Mouse (Mus musculus): Measurements from ENCODE around the gene Acp7.
"Not testable (repeated sequence)": the region's sequence is repeated elsewhere in the genome, so short reads cannot be mapped to it uniquely, and the experiment has no call there.

Gene Acp7

DNA sequence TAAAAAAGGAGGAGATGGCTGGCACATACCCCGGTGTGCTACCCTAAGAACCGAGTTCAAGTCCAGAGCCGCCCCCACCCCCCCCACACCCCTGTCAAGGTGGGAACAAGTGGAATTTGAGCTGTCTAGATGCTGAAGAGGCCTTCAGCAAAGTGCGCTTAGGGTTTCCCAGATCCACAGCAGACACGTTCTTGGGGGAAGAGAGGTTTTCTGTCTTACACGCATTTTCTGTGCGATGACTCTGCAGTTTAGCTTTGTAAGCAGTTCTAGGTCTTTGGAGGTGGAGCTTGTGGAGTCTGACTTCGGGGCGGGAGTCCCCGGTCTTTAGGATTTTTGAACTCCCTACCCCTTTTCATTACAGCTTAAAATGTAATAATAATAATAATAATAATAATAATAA is at the start of gene Acp7:
Gene Acp7 (minus strand): TSS at position 260 of the 400 bp plus-strand sequence.
- no peak for DNase-seq (ENCODE audit: low read depth, low spot score)

DNA sequence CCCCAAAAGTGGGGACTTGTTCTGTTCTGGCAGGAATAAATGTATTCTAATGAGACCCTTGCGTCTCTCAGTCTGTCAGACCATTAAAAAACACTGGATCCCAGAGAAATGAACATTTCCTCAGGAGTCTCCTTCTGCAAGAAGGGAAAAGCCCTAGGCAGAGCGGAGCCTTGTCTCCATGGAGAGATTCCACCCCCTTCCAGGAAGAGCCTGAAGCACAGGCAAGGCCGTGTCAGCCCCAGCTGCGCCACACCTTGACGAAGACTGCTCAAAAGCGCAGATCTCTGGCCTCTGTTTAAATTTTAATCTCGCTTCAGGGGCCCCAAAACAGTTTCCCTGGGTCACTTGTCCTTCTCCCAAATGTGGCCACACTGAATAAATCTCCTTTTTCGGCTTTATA is 46.5 kb upstream of the Acp7 start:
- no peak for DNase-seq (ENCODE audit: low read depth, low spot score)

DNA sequence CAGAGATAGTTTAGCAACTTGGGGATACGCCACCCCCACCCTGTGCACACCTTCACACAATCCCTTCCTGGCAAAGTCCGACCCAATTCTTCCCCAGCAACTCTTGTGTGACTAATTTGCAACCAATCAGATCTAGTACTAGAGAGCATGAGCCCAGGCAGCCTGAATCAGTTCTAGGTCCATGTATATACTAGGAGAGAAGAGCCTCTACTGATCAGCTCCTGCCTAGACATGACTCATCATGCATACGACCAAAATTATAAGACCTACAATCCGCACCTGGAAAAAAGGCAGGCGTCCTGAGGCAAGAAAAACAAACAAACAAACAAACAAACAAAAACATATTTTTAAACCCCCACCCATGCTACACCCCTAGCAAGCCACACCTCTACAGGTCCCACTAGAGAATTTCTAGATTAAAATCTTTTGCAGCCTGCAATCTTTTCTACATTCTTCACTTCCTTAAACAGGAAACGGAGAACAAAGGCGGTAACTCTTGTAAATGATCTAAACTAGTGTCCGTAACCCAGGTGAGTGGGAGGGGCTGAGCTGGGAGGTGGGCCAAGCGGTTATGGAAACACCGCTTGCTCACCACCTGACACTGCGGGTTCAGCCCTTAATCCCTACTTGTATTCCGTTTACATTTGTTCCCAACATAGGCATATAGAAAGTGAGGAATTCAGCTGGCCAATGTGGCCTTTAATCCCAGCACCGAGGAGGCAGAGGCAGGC is 45.8 kb upstream of the Acp7 start:
- no peak for DNase-seq (ENCODE audit: low read depth, low spot score)

DNA sequence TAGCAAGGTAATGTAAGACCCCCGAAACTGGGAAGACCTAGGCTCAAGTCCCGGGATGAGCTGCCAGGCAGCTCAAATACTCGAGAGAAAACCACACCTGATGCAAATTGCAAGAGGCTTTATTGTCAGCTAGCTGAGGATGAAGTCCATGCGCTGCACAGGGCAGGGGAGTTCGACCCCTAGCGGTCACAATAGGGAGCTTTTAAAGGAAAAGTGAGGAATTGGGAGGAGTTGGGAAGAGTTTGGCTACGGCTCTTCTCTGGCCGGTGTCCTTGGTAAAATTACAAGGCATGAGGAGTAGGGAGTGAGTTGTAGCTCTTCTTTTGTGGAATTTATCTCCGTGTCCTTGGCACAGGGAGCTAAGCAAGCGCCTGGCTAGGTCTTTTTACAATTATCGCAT is 44.6 kb upstream of the Acp7 start:
- no peak for DNase-seq (ENCODE audit: low read depth, low spot score)

DNA sequence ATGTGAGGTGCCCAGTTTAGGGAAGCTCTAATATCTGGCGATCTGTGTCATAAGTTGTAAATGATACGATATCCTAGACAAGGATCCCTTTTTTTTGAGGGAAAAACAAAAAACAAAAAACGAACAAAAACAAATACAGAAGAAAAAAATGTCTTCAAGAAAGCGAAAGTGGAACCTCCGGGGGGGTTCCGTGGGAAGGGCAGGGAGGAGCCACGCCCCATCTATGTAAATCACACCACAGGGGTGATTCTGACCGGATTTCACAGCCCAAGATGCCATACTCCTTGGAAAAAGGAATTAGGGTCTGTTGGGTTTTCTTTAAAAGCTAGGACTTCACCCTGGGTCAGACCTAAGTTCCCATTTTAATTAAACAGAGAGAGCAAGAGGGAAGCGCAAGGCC is 43.9 kb upstream of the Acp7 start:
- no peak for DNase-seq (ENCODE audit: low read depth, low spot score)

DNA sequence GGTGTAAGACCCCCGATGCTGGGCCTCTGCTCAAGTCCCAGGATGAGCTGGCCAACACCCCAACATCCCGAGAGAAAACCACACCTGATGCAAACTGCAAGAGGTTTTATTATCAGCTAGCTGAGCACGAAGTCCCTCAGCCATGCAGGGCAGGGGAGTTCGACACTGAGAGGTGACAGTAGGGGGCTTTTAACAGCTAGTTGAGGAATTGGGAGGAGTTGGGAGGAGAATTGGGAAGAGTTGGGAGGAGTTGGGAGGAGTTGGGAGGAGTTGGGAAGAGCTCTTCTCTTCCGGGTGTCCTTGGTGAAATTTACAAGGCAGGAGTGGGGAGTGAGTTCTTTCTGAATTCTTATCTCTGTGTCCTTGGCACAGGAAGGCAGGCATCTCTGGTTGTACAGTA is 41.7 kb upstream of the Acp7 start:
- not testable (repeated sequence) for DNase-seq (ENCODE audit: low read depth, low spot score)

DNA sequence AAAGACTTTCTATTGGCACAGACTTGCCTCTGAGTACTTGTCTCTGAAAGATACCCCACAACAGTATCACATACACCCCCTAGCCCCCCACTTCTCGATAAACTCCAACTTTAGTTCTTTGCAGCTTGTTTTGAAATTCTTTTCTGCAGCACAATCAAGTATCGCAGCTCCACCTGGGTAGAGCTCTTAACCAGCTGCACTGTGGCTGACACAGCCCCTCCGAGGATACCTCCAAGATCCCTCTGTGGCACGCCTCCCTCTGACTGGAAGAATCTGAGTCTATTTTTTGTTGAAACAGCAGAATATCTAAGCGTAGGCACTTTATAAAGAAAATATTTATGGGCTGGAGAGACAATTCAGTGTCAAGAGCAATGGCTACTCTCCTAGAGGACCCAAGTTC is 41.1 kb upstream of the Acp7 start:
- no peak for DNase-seq (ENCODE audit: low read depth, low spot score)

DNA sequence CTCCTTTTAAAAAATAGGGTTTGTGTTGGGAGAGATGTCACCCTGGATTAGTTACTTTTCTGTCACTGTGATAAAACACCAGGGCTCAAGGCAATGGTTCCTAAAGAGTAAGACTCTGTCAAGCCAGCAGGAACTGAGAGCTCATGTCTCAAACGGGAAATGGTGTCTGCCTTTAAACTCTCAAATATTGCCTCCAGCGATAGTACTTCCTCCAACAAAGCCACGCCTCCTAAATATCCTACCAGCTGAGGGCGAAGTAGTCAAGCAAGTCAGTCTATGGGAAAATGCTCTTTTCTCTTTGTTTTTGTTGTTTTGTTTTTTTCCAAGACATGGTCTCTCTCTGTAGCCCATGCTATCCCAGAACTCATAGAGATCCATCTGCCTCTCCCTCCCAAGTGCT is 40.0 kb upstream of the Acp7 start:
- DNase-seq (ENCODE audit: low read depth, low spot score) = no peak

DNA sequence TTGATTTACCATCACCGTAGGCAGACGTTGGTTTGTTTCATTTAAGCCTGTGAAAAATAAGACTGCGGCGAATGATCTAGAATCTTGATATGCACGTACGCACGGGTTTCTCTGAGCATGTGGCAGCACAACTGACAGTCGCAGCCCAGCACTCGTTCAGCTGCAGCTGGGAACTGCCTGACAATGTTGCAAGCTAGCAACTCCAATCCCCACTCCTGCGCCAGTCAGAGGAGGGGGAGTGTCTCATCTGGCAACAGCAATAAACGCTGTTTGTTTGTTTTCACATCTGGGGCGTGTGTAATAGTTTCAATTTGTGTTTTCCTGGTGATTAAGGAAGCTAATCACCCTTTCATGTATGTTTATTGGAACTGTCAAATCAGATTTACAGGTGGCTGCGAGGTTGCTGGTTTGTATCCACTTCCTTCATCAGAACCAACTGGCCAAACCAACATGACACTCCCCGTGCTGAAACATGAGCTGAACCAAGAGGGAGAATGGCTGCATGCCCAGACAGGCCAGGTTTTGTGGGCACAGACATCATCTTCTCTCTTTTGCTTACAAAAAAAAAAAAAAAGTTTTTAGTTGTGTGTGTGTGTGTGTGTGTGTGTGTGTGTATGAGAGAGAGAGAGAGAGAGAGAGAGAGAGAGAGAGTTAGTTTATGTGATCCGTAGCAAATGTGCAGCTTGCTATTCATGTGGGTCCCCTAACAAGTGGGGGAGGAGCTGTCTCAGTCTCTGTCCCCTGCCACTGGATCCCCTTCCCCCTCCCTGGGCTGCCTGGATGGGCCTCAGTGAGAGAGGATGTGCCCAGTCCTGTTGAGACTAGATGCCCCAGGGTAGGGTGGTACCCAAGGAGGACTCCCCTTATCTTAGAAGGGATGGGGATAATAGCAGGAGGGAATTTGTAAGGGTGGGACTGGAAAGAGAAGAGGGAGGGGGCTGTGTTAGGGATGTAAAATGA is 34.8 kb upstream of the Acp7 start:
- DNase-seq (ENCODE audit: low read depth, low spot score) = peak; percentile 88

DNA sequence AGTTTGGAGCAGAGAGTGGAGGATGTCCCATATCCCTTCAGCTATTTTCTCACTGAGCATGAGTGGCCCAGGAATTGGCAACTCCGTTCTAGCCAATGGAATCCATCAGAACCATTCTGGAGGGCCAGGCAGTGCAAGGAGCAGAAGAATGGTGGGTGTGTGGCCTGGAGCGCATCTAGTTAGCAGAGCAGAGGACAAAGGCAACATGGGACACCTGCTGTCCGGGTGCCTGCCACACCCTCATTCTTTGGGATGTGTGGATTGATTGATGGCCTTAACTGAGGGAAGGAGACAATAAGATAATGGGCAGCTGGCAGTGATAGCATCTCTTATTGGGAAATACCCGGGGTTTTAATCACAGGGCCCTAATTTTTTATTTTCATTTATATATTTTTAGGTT is 25.3 kb upstream of the Acp7 start:
- no peak for DNase-seq (ENCODE audit: low read depth, low spot score)

DNA sequence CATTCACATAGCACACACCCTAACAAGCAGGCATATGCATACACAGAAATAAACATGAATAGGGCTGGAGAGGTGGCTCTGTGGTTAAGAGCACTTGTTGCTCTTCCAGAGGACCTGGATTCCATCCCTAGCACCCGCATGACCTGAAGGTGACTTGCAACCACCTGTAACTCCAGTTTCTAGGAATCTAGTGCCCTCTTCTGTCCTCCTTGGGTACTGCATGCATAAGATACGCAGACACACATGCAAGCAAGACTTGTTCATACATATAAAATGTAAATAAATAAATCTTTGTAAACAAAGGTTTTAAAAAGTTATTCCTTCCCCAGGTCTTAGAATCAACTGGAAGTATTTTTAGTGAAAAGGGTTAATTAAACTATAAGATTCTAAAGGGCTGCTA is 20.0 kb upstream of the Acp7 start:
- DNase-seq (ENCODE audit: low read depth, low spot score) = no peak

DNA sequence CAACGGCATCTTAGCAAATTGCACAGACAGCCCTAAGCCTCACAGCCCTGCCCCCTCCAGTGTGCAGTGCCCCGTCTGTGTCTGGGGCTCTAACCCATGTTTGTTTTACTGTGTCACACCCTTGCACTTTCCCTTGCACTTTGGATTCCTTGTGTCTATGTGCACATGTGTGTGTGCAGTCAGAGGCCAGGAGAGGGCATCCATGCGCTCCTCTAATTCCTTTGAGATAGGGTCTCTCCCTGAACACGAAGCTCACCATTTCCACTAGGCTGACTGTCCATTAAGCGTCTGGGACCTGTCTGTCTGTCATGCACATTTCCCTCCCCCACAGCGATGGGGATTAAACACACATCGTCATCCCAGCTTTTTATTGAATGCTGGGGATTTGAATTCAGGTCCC is 15.9 kb upstream of the Acp7 start:
- DNase-seq (ENCODE audit: low read depth, low spot score) = no peak

DNA sequence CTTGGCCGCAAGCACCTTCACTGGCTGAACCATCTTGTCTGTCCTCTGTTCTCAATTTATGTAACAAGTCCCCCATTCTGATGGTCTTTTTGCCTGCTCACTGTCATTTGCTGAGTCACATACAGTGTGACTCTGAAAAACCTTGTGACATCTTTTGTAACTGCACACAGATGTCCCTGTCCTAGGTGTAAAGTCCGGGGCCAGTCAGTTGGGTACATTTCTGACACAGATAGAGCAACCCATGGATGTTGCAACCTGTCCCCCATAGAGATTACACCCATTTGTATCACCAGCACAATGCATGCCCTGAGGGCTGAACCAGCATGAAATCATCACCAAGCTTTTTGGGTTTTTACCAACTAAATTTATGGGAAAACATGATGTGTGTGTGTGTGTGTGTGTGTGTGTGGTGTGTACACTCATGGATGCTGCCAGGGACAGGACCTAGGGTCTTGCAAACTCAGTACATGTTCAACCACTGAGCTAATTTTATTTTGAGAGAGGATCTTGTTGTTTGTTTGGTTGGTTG is 14.9 kb upstream of the Acp7 start:
- peak; percentile 52 for DNase-seq (ENCODE audit: low read depth, low spot score)

DNA sequence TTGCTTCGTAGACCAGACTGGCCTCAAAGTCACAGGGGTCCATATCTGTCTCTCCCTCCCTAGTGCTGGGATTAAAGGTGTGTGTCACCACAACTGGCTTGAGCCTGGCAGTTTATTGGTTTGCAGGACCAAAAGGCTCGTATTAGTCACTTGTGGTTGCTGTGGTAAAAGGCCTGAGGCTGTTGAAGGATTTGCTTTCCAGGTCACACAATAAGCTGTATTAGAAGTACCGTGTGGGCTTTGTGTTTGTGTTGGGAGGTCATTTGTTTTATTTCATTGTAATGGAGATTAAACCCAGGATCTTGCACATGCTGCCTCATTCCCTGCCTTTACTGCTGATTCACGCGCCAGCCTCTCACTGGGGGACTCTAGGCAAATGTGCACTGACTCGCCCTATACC is 14.2 kb upstream of the Acp7 start:
- peak; percentile 76 for DNase-seq (ENCODE audit: low read depth, low spot score)

DNA sequence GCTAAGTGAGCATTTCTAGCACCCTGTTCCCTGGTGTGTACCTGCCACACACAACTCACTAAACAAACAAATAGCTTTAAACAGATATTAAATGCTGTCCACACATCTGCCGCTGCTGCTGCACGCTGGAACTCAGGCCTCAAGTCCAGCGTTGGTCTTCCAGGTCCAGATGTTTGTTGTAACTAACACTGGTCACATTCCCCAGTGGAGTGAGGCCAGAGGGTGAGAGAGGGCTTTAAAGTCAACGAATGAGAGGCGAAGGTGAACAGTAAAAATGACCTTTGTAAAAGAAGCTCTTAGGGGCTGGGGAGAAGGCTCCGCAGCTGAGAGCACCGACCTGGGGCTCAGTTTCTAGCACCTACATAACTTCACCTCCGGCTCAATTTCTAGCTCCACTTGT is 10.4 kb upstream of the Acp7 start:
- DNase-seq (ENCODE audit: low read depth, low spot score) = no peak

DNA sequence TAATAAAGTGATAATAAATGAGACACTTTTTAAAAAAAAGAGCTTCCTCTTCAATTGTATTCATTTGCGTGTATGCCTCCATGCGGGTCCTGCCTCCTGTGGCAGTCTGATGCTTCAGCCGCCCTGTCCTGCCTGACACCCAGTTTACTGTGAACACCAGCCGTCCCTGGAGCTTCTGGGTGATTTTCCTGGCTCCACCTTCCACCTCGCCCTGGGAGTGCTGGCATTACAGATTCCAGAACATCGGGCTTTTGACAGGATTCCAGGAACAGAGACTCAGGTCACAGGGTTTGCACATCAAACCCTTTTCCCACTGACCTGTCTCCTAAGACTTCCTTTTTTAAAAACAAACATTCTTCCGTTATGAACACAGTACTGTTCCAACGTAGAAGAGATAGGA is 6.4 kb upstream of the Acp7 start:
- DNase-seq (ENCODE audit: low read depth, low spot score) = no peak

DNA sequence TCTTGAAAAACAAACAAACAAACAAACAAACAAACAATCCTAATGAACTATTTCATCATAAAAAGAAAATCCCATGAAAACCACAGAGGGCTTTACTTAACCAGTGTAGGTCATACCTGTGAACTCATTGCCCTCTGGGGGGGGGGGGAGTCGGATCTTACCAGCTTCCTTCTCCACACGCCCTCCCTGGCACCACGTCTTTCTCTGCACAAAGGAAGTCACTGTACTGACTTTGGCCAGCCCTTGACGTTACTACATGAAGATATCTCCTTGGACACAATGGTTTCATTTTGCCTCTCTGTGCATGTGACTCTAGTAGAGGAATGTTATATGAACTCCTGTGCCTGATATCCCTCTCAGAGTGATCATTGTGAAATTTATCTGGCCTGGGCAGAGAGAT is 3.0 kb upstream of the Acp7 start:
- DNase-seq (ENCODE audit: low read depth, low spot score) = no peak

DNA sequence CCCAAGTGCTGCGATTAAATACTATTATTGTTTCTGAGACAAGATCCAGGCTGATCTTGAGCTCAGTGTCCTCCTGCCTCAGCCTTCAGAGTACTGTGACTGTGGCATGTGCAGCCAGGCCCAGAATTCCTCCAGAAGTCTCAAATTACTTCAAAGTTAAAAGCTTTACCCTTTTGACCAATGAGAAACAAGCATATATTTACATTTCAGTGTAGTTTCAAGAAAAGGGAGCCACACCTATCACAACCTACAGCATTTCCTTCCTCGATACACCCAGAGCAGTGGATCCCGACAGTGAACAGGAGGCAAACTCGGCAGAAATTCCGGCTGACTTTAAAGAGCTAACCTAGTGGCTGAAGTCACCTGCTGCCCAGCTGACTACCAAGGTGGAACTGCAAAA is 6.3 kb downstream of the Acp7 start:
- no peak for DNase-seq (ENCODE audit: low read depth, low spot score)

DNA sequence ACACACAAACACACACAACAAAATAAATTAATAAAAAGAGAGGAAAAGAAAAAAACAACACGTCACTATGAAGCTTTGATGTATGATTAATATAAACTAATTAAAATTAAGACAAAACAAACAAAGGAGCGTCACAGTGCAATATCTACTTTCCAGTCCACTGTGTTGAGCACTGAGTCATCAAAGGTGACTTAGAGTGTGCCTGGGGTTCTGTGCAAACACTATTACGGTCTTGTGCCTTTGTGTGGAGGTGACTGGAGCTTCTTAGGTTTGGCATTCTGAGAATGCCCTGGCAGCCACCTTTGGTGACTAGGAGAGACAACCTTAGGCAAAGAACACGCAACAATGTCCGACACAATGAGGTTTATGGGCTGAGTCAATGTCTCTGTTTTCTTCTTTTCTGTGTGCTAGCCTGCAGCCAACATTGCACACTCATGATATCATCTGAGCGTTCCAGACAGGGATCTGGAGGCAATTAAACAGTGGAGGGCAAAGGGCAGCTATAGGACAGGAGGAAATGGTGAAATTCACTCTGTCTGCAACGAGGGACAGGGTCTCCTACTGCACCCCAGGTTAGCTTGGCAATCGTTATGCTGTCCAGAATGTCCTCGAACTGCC is 11.9 kb downstream of the Acp7 start:
- peak; percentile 70 for DNase-seq (ENCODE audit: low read depth, low spot score)

DNA sequence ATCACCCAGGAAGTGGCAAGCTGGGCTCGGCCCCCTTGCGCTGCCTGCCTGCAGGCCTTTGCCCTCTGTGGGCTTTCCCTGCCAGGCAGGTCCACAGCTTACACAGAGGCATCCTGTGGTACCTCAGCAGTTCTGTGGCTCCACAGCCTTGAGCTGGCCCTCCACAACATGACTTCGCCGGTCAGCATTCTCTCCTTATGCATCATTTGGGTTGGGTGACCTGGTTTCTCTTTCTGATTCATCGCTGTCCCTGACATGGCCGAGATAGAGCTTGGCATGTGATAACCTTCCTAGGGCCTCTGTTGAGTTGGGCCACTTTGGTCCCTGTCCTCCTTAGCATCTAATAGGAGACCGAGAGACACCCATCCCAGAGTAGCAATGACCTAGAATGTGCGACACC is 25.2 kb downstream of the Acp7 start:
- peak; percentile 28 for DNase-seq (ENCODE audit: low read depth, low spot score)

DNA sequence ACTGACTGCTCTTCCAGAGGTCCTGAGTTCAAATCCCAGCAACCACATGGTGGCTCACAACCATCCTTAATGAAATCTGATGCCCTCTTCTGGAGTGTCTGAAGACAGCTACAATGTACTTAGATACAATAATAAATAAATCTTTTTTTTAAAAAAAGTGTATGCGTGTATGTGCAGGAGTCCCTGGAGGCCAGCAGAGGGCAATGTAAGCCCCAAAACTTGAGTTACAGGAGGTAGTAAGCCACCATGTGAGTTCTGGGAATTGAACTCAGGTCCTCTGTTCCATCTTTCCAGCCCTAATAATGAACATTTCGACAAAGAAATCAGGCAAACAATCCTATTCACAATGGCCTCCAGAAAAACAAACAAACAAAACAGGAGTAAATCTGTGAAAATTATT is 27.3 kb downstream of the Acp7 start:
- peak; percentile 28 for DNase-seq (ENCODE audit: low read depth, low spot score)

DNA sequence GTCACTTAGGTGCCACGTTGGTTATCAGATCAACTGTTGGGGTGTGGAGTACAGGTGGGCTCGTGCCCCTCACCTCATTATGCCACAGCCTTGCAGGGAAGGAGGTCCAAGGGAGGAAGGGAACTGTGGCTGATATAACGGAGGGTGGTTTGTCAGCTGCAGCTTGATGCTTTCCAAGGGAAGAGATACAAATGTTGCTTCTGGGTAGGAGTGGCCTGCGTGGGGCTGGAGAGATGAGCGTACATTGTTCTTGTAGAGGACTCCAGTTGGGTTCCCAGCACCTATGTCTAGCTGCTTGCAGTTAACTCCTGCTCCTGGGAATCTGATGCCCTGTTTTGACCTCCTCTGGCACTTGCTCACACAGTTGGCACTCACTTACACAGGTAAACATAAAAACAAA is 28.0 kb downstream of the Acp7 start:
- DNase-seq (ENCODE audit: low read depth, low spot score) = no peak

Measured in 3T3-L1 (cell line).